ENCODE assay signal across 10 mouse cellular contexts in the genomic region with DNA sequence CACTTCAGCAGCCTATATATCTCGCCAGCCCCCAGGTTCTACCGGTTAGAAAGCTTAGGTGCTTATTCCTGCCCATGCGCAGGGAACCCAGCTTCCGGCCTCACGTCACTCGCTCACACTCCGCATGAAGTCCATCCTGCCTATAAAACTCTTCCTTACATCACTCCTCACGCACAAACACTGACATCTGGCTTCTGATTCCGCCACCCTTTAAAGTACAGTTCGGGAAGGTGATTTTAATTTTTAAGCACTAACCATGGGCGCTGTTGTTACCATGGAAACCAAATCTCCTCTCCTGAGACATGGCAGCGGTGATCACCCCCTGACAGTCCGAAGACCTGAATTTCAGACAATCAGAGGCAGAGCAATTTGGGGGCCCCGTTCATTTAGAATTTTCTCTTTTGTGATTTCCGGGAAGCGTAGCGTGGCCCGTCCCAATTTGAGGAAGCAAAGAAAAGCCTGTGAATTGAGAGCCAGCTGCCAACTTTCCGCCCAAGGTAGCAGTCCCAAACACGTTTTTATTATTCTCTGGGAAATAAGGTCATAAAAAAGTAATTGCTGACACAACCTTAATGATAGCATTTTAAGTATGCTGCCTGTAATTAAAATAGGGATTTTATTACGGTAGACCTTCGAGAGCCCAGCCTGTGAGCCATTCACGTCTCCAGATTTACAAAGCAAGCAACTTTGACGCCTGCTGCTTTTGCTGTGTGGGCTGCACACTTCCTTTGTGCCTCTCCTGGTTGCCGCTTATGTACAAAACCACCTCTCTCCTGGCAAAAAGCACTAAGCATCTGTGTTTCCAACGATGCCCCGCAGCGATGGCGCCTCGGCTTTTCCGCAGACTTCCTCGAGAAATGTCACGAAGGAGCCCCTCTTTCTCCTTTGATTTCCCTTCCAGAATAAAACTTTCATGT.
DNase-seq lines count a peak whose midpoint lies in the region; ATAC-seq and TF ChIP-seq lines count a peak whose summit lies in the region.
"Had no signal": no experiment of that assay in that cellular context is flagged by ENCODE, and none has a peak within 500 bp of the region (broad histone marks: within the 10 kb centered on the region; RNA-seq: fewer than 3 reads in every experiment).

No protein-coding gene starts in this region.

- WGBS in hindbrain, embryonic 16.5 days: 62% methylated on average over 33 of the region's 33 CpGs
- 43% methylated on average over 33 of the region's 33 CpGs for WGBS in limb, embryonic 11.5 days

- no peaks in the 10 kb centered on the region for H3K36me3 ChIP-seq in hindbrain, embryonic 16.5 days (ENCODE audit: control insufficient read depth, insufficient read depth, low read length)
- H3K36me3 ChIP-seq in limb, embryonic 11.5 days (ENCODE audit: control insufficient read depth, insufficient read depth, low read length): no peaks in the 10 kb centered on the region

- intact Hi-C loops in left cerebral cortex, adult 2 months (cut with DNase I): loop anchor here (5.0 kb wide), 1 partner anchor 54 kb away; no protein-coding TSS in a partner anchor
- intact Hi-C loops in left cerebral cortex, postnatal 4 days (cut with DNase I): no loop called here
- intact Hi-C loops in gastrocnemius, postnatal 14 days (cut with DNase I; ENCODE audit: low total_unique reads): no loop called here

- DNase-seq in left cerebral cortex, adult 2 months (ENCODE audit: extremely low spot score in 1 of 2, low spot score in 2 of 2): peak in 1 of 2 experiments; percentile 29
- DNase-seq in left cerebral cortex, postnatal 4 days: no peak
- DNase-seq in limb, embryonic 11.5 days (ENCODE audit: low spot score): peak; percentile 57
- peak; percentile 32 to 37 for DNase-seq in right cerebral cortex, postnatal 10 days (ENCODE audit: low spot score in 2 of 2)
- no peak for DNase-seq in gastrocnemius, postnatal 14 days
- DNase-seq: kidney, adult 11 months; thymus, adult 18-20 months had no signal

- no peak overlapping the region; the same call in 1 of the 2 replicates for H3K27ac ChIP-seq in left cerebral cortex, adult 2 months
- no peak overlapping the region for H3K27ac ChIP-seq in hindbrain, embryonic 16.5 days (ENCODE audit: low read depth, low read length)
- peak overlapping the region; percentile 65 for H3K27ac ChIP-seq in limb, embryonic 11.5 days (replicated peaks; ENCODE audit: low read depth, low read length)

- H3K4me1 ChIP-seq in hindbrain, embryonic 16.5 days (ENCODE audit: control insufficient read depth, insufficient read depth, low read depth, low read length): no peaks in the 10 kb centered on the region; the same call in 1 of the 2 replicates
- 0 out of 2 replicates have a peak, but pooled peaks cover 3% of the 10 kb centered on the region for H3K4me1 ChIP-seq in limb, embryonic 11.5 days (ENCODE audit: control insufficient read depth, insufficient read depth, low read length)

- H3K9ac ChIP-seq in hindbrain, embryonic 16.5 days (ENCODE audit: low read depth, low read length): no peak overlapping the region
- no peak overlapping the region for H3K9ac ChIP-seq in limb, embryonic 11.5 days (ENCODE audit: low read length)

- peak overlapping the region; percentile 28 for H3K4me2 ChIP-seq in hindbrain, embryonic 16.5 days (ENCODE audit: low read length)
- peak overlapping the region; percentile 24 for H3K4me2 ChIP-seq in limb, embryonic 11.5 days (ENCODE audit: low read depth, severe bottlenecking)
- H3K4me2 ChIP-seq: heart, embryonic 11.5 days had no signal

- peak; percentile 48; the same call in 1 of the 2 replicates for ATAC-seq in hindbrain, embryonic 16.5 days
- peak; percentile 72 for ATAC-seq in limb, embryonic 11.5 days (ENCODE audit: insufficient number of reproducible peaks, low FRiP score, low TSS enrichment, low read depth)
- ATAC-seq in CD4-positive, CD25-positive, alpha-beta regulatory T cell, adult 4 months: no peak

- H3K9me3 ChIP-seq in hindbrain, embryonic 16.5 days (ENCODE audit: control insufficient read depth, low read length): no peaks in the 10 kb centered on the region
- H3K9me3 ChIP-seq in limb, embryonic 11.5 days (ENCODE audit: control insufficient read depth, low read length): no peaks in the 10 kb centered on the region

- peak overlapping the region; percentile 40 for H3K4me3 ChIP-seq in left cerebral cortex, adult 2 months
- H3K4me3 ChIP-seq in hindbrain, embryonic 16.5 days (ENCODE audit: low read length): peak overlapping the region; percentile 7; the same call in 1 of the 2 replicates
- no peak overlapping the region for H3K4me3 ChIP-seq in limb, embryonic 11.5 days (ENCODE audit: low read depth, low read length)

- TF ChIP-seq CTCF in left cerebral cortex, adult 2 months (IDR thresholded peaks at IDR 0.05): no peak

- H3K27me3 ChIP-seq in hindbrain, embryonic 16.5 days (replicated peaks; ENCODE audit: control insufficient read depth, insufficient read depth, low read length): no peaks in the 10 kb centered on the region
- H3K27me3 ChIP-seq in limb, embryonic 11.5 days (ENCODE audit: control insufficient read depth, insufficient read depth, low read length): no peaks in the 10 kb centered on the region

Comparison
In these comparisons a context has a peak if more than half of its experiments do, and no peak if none do; other contexts are left out.
1. DNase-seq: peak in limb, embryonic 11.5 days (single experiment) and right cerebral cortex, postnatal 10 days (2 of 2); none in left cerebral cortex, postnatal 4 days (single experiment) and gastrocnemius, postnatal 14 days (single experiment).